Mouse (Mus musculus) hindlimb bud, embryonic 11.5 days (tissue): Measurements from ENCODE around the gene Myh3.
A peak's percentile ranks its signal among the peaks of the same experiment; 100 is the strongest.

Experiments
- DNase-seq: peaks from one replicate; pipeline ENCODE4 v3.0.0-alpha.2; 2012; ENCODE audit warnings: low read depth, low spot score; ENCODE audit errors: extremely low spot score

Gene Myh3

GRCm38 (mm10) chr11:67078000-67078399, at the start of gene Myh3:
Myh3 (plus strand) TSS chr11:67078300.
- no peak for DNase-seq

DNA sequence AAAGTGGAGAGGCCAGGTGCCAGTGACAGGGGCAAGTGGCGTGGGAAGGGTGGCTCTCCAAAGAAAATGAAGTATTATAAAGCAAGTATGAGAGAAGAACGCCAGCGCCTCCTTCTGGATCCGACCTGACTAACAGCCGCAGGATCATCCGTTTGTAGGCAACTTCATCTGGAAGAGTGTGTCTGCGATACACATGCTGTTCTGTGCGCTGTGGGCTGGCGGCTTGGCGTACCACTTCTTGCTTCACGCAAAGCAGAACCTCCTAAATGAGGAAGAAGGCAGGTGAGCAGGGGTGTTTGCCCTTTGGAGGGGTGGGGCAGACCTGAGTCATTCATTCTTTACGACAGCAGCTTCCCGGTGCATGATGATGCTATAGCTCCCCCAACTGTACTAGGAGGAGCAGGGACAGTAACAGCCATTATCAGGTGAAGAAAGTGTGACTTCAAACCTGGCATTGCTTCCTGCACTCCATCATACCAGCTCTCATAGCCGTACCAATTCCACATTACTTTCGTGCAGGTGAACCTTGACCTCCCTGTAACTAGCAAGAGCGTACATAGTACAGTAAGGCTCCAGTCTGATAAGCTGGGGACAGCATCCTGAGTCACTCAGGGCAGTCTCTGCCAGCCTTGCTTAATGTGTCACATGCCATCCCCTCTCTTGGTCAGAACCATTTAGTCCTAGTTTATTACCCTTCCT, 47.0 kb upstream of the Myh3 start:
- no peak for DNase-seq

GRCm38 (mm10) chr11:67031603-67031915, 46.5 kb upstream of the Myh3 start:
- DNase-seq, result no peak

DNA sequence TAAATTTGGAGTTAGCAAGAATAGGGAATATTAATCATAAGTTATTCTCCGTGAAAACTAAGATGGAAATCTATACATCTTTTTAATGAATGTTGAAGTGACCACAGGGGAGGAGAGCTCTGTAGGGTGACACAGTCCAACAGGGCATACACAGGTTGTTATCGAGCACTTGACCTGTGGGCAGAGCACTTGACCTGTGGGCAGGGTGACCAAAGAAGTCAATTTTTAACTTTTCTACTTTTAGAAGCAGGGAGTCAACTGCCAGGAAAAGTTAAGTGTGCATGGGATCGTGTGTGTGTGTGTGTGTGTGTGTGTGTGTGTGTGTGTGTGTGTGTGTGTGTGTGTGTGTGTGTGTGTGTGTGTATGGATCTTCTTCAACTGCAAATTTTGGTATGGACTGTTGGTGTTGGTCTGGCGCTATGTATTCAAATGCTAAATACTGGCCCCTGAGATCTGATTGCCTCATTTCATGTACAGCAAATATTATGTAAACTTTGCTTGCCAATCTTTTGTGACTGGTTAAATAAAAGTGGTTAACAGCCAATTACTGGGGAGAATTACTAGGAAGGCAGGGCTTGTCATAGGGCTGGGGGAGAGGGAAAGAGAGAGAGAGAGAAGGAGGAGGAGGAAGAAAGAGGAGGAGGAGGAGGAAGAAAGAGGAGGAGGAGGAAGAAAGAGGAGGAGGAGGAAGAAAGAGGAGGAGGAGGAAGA, 43.2 kb upstream of the Myh3 start:
- no peak for DNase-seq

- DNase-seq, result no peak
Observed at GRCm38 (mm10) chr11:67036229-67036628, 41.9 kb upstream of the Myh3 start.

DNA sequence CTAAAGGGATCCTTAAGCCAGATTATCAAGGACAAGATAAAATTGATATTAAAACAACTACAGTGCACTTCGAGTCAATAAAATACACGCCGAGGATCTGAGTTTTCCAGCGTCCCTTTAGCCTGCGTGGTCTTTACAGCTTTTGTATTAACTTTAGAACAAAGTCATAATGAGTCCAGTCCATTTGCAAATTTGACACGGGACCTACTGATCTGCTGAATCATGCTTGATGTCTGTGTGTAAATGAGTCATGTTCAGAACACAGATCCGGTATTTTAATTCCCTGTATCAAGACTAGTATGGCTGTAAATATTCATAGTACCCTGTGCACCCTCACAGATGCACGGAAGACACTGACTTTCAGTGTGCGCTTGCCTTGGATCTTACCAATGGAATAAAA, 41.2 kb upstream of the Myh3 start:
- DNase-seq, result no peak

- DNase-seq, result no peak
Observed at GRCm38 (mm10) chr11:67039799-67040198, 38.3 kb upstream of the Myh3 start.

DNA sequence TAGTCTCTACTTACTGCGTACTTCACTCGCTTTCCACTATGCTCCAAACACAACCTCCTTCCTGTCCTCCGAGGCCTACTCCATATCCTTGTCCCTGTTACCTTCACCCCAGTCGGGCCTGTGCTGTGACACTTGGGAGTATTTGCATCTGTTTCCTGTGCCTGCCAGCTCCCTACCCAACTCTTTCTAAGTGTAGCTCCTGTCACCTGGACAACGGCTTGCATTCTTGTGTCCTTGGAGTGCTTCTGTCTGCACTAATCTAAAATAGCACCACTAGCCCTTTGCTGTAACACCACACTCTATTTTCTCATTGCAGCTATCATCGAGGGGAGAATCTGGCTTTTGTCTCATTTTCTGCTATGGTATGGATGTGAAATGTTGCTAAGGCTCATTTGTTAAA, 37.6 kb upstream of the Myh3 start:
- no peak for DNase-seq

- no peak for DNase-seq
Observed at GRCm38 (mm10) chr11:67043007-67043406, 35.1 kb upstream of the Myh3 start.

GRCm38 (mm10) chr11:67044959-67045358, 33.1 kb upstream of the Myh3 start:
- no peak for DNase-seq

- no peak for DNase-seq
Observed at GRCm38 (mm10) chr11:67047199-67047598, 30.9 kb upstream of the Myh3 start.

GRCm38 (mm10) chr11:67048496-67048895, 29.6 kb upstream of the Myh3 start:
- DNase-seq, result no peak

DNA sequence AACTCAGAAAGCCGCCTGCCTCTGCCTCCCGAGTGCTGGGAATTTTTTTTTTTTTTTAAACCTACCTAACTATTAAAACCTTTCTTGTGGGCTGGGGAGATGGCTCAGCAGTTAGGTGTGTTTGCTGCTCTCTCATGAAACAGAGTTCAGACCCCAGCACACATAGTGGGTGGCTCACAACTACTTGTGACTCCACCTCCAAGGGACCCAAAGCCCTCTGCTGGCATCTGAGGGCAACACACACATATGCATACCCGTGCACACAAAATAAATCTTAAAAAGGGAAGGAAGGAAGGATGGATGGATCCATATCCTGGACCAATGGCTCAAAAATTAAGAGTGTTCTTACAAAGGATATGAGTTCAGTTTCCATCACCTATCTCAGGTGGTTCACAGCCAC, 28.8 kb upstream of the Myh3 start:
- DNase-seq, result no peak

DNA sequence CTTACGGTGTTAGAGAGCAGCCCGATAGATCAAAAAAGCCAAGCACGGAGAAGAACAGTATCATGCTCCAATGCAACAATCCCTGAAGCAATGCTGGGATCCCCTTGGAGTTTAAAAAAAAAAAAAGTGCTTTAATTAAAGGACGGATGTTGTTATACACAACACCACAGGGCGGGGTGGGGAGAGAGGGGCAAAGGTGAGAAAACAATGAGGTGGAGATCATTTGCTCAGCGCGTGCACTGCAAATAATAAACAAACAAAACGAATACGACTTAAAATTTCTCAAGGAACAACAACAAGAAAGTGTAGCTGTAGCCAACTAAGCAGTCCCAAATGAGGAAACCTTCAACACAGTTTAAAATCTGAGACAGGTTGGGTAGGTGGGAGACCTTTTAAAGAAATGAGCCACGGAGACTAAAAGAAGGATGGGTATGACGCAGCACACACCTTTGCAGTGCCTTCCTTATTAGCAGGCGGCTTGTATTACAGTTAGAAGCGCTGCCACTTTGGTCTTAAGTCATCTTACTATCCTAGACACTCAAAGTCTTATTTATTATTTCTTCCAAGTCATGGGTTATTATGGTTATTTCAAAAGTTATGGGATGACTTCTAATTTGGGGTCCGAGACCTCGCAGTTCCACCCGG, 26.3 kb upstream of the Myh3 start:
- DNase-seq, result peak; percentile 10

- DNase-seq, result peak; percentile 20
Observed at GRCm38 (mm10) chr11:67052321-67052952, 25.7 kb upstream of the Myh3 start, which contains the start of the genes Adprm and Sco1. Adprm (minus strand) TSS chr11:67052594. Sco1 (plus strand) TSS chr11:67052670.

- DNase-seq, result no peak
Observed at GRCm38 (mm10) chr11:67054754-67055365, 23.2 kb upstream of the Myh3 start.

DNA sequence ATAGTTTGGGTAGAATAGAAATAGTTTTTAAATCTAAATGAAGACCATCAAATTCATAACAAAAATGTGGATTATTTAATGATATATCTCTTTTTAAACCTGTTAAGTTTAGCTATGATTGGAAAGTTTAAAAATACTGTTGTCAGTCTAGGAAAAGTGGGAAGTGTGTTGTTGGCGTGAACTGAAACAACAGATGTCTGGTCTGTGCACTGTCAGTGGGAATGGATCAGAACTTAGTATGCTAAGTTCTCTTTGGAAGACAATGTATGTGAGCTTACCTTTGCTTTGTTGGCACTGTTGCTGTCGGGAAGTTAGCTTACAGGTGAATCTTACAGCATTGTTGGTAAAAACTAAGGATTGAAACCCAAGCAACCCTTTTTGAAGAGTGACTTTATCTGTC, 16.8 kb upstream of the Myh3 start:
- DNase-seq, result no peak

DNA sequence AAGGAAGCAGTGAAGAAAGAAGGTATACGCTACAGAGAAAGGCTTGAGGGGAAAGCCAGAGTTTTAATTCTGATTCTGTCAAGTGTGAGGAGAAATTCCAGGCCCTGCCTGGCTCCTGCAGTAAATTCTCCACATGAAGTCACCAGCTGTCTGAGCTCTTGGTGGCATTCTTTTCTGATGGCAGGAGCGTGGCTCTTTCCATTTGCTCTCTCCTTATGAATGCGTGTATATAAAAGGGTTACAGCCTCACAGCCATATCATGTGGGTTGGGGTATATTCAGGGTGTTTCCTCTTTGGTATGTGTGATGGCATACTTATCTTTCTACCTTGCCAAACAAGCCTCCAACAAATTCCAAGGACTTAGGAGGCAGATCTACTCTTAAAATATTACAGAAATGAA, 15.4 kb upstream of the Myh3 start:
- no peak for DNase-seq

DNA sequence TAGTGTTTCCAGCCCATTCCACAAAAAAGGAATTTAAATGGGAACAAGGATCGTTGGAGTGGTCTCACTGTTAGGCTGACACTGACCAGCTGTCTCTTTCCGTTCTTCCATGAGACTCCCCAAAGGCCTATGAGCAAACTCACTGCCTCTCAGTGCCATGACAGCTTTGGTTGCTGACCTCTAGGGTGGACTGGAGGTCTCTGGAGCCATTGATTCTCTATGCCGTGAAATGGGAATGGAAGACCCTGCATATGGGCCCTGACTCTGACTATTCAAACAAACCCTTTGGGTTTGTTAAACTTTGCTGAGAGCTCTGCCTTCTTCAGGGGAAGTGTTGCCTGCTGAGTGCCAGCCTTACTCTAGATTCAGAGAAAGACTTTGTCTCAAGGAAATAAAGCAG, 10.4 kb upstream of the Myh3 start:
- no peak for DNase-seq

DNA sequence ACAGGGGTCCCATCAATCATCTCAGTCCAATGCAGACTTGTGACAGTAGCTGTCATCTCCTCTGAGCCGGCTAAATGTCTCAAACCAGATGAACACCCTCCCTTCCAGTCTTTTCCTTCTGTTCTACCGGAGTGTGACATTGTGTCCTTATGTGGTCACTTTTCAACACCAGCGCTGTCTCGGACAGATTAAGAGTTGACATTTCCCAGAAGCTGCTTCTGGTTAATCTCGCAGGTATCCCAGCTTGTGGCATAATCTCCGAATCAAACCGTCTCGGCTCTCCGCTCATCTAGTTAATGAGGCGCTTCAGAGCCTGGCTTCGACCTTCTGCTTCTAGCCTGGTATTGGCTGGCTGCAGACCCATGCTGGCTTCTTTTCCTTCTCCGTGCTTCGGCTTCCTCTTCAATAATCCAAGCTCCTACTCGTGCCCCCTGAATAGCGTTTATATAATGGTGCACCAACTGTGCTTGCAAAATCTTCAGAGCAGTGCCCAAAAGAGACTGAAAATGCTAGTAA, 5.4 kb upstream of the Myh3 start:
- no peak for DNase-seq

DNA sequence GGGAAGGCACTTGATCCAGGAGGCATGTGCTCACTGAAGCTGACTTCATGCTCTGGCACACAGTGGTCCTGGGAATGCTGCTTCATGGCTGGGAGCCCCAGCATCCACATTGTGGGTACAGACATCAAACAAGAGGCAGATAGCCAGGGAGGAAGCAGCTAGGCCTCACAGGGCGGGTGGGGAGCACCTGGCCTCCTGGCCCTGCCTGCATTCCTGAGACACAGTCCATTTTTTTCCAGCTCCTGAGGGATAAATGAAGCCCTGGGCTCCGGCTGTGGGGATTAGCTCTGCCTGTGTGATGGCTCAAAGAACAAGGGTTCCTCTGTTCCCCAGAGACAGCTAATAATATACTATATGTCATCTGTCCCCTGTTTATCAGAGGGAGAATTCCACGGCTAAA, 3.1 kb upstream of the Myh3 start:
- no peak for DNase-seq
